Mouse (Mus musculus): ENCODE measurements around the gene Get4.

Get4 gene

DNA sequence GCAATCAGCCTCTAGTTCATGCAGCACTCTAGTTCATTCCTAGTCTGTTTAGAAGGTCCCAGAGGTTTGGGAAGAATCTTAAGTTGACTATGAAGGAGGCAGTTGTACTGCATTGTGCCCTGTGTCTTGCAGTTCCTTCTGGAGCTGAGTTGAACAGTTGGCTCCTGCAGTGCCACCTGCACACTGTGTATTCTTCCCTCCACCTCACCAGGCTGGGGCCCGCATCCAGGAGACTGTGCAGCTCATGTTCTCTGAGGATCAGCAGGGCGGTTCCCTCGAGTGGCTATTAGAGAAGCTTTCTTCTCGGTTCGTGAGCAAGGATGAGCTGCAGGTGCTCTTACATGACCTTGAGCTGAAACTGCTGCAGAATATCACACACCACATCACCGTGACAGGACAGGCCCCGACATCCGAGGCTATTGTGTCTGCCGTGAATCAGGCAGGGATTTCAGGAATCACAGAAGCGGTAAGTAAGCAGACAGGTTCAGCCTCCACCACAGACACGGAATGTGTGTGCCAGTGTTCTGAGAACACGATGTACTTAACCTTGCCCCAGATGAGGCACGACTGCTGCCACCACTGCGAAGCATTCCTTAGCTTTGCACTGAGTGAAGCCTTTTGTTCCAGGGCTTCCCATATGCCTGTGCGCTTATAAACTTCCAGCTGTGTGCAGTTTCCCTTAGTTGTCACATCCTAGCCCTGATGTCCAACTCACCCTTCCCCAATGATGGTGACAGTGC, 10.9 kb upstream of the Get4 start:
- no peak for DNase-seq (ENCODE audit: low read depth, low spot score)

GRCm38 (mm10) chr5:139243384-139243783, 8.7 kb upstream of the Get4 start:
- DNase-seq (ENCODE audit: low read depth, low spot score), result no peak

GRCm38 (mm10) chr5:139247767-139248166, 4.4 kb upstream of the Get4 start:
- DNase-seq (ENCODE audit: low read depth, low spot score), result no peak

- DNase-seq (ENCODE audit: low read depth, low spot score), result no peak
Measured at GRCm38 (mm10) chr5:139248846-139249245, 3.3 kb upstream of the Get4 start.

GRCm38 (mm10) chr5:139251279-139251678, 845 bp upstream of the Get4 start:
- DNase-seq (ENCODE audit: low read depth, low spot score), result no peak

DNA sequence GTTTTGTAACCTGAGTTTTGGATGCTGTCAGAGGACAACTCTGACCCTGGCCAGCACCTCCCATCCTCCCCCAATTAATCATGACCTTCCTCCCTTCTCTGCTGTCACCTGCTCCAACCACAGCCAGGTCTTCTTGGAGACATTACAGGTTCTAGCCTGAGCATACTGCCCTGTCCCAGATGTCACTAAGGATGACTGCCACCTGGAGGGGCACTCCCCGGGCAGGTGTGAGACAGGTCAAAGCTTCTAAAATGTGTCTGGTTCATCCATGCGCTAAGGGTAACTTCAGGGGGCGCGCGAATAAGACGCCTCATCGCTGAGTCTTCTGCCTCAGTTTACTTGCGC, 416 bp upstream of the Get4 start:
- DNase-seq (ENCODE audit: low read depth, low spot score), result no peak

DNA sequence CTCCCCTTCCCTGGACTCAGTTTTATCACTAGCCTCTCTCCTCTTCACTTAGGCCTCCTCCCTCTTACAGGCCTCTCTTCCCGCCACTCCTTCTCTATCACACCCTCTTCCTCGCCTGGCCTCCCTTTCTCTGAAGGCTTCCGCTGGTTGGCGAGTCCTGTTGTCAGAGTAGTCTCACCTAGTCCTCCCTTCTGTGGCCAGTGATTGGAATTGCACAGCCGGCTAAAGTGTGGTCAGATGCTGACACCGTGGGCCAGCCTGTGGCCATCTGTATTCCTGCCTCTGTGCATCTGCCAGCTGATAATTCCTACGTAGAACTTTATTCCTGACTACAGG, 754 bp downstream of the Get4 start:
- DNase-seq (ENCODE audit: low read depth, low spot score), result no peak

DNA sequence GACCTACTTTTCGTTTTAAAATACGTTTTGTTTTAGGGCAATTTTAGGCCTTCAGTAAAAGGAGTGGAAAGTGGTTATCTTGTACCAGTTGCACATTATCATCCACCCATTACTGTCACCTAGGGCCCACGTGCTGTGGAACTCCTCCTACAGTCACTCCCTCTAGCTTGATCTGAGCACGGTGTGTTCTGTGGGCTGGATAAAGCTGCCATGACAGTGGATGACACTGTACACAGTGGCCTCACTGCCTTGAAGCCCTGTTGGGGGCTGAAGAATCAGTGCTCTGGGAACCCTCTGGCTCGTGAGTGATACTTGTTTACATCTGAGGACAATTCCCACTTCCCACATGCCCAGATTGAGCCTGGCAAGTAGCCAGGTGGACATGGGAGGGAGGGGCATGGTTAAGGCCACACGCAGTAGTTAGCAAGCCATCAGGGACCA, 1.2 kb downstream of the Get4 start:
- DNase-seq (ENCODE audit: low read depth, low spot score), result no peak

DNA sequence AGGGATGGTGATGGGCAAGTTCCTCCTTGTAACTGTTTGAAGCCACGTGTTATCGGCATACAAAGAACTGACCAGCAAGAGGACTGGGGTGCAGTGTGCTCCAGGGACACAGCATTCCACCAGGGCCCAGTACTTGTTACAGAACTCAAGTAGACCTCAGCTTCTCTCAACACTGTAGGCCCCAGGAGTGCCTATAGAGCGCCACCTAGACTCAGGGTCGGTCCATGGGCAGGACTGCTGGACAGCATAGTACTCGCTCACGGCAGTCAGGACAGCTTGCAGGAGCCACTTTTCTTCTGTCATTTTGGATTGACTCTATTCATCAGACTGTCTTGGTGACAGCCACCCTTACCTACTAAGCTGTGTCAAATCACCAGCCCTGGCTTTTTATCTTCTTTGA, 2.8 kb downstream of the Get4 start:
- no peak for DNase-seq (ENCODE audit: low read depth, low spot score)

GRCm38 (mm10) chr5:139255777-139256176, 3.7 kb downstream of the Get4 start:
- no peak for DNase-seq (ENCODE audit: low read depth, low spot score)

- DNase-seq (ENCODE audit: low read depth, low spot score), result no peak
Measured at GRCm38 (mm10) chr5:139256211-139256765, 4.2 kb downstream of the Get4 start.

DNA sequence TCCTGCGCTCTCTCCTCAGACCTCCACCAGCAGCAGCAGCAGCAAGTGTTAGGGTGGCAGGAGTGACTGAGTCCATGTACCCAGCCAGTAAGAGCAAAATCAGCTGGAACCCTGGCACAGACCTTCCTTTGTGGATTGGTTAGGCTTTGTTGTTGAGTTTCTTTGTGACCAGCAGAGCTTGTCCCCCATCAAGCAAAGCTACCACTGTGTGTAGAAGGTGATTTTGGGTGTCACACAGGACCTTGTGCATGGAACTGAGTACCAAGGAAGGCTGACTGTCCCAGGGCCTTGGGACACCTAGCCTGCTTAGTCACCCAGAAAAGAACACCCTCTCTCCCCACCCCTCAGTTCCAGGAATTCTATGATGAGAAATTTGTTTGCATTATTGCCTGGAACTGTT, 5.1 kb downstream of the Get4 start:
- no peak for DNase-seq (ENCODE audit: low read depth, low spot score)

DNA sequence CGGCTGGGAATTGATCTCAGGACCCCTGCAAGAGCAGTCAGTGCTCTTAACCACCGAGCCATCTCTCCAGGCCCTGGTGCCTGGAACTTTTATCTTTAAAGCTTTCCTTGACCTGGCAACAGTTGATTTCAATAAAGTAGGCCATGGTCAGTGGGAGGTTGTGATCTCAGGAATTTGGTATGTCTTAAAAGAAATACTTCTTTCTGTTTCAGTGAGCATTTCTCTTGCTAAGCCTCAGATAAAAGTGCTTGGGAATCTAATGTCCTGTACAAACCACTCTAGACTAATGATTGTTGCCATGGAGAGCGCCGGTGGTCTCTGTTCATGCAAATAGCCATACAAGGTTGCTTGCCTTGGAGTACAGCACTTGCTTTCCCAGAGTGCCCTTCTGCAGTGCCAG, 5.7 kb downstream of the Get4 start:
- DNase-seq (ENCODE audit: low read depth, low spot score), result no peak

- no peak for DNase-seq (ENCODE audit: low read depth, low spot score)
Measured at GRCm38 (mm10) chr5:139258371-139259035, 6.4 kb downstream of the Get4 start.

- no peak for DNase-seq (ENCODE audit: low read depth, low spot score)
Measured at GRCm38 (mm10) chr5:139259853-139260252, 7.7 kb downstream of the Get4 start.

DNA sequence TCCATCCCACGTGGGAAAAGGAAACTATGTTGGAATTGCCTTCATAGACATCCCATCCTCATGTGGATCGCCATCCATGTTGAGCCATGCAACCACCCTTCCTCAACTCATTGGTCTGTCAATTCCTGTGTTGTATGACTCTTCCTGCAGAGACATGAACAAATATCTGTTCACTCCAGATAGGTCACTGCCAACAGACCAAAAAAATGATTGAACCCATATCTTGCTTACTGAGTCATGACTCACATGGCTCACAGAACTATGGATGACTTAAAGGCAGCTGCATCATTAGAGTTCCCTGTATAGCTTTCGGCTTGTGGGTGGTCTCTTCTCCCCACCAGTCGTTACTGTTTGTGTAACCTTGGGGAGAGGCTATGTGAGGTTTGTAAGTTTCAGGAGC, 9.3 kb downstream of the Get4 start:
- DNase-seq (ENCODE audit: low read depth, low spot score), result no peak

- no peak for DNase-seq (ENCODE audit: low read depth, low spot score)
Measured at GRCm38 (mm10) chr5:139267661-139268060, 15.5 kb downstream of the Get4 start.

GRCm38 (mm10) chr5:139270806-139271521, 18.8 kb downstream of the Get4 start:
- DNase-seq (ENCODE audit: low read depth, low spot score), result no peak

DNA sequence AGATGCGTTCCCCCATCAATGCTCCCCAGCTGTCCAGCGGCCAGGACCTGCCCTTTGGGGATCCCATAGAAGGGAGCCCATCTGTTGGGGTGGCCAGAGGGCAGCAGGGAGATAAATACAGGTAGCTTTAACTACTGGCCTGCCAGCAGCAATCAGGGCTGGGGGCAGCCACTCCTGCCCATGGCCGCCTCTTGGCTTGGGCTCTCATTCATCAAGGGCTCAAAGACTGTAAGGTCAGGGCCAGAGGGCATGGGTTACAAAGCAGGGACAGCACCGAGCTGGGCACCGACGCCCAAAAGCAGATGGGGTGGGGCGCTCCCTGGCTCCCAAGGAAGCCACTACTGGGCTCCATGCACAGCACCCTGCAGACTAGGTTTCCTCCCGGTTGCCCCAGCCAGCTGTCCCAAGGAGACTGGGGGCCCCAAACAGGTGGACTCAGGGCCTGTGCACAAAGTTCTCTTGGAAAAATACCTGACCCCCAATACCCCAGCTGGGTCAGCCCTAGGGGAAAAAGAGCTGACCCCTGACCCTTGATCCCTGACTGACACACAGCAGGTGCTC, 19.9 kb downstream of the Get4 start:
- DNase-seq (ENCODE audit: low read depth, low spot score), result no peak

- no peak for DNase-seq (ENCODE audit: low read depth, low spot score)
Measured at GRCm38 (mm10) chr5:139277287-139277686, 25.2 kb downstream of the Get4 start.

- no peak for DNase-seq (ENCODE audit: low read depth, low spot score)
Measured at GRCm38 (mm10) chr5:139281373-139282112, 29.4 kb downstream of the Get4 start.

- DNase-seq (ENCODE audit: low read depth, low spot score), result peak; percentile 69
Measured at GRCm38 (mm10) chr5:139282191-139282590, 30.1 kb downstream of the Get4 start.
